Mouse (Mus musculus): ENCODE data around the gene Slc9a1.

Slc9a1 gene

GRCm38 (mm10) chr4:133372278-133372665 lies 2.8 kb downstream of the Slc9a1 start:
- in situ Hi-C loops (cut with MboI; ENCODE audit: low sequenced_read_pairs): no loop called here

GRCm38 (mm10) chr4:133374011-133374410 lies 4.5 kb downstream of the Slc9a1 start:
- in situ Hi-C loops (cut with MboI; ENCODE audit: low sequenced_read_pairs): no loop called here

- in situ Hi-C loops (cut with MboI; ENCODE audit: low sequenced_read_pairs): no loop called here
Measured at GRCm38 (mm10) chr4:133375812-133376577, 6.5 kb downstream of the Slc9a1 start.

- in situ Hi-C loops (cut with MboI; ENCODE audit: low sequenced_read_pairs): no loop called here
Measured at GRCm38 (mm10) chr4:133378236-133379045, 8.9 kb downstream of the Slc9a1 start.

GRCm38 (mm10) chr4:133379046-133379347 lies 9.5 kb downstream of the Slc9a1 start:
- in situ Hi-C loops (cut with MboI; ENCODE audit: low sequenced_read_pairs): no loop called here

- in situ Hi-C loops (cut with MboI; ENCODE audit: low sequenced_read_pairs): no loop called here
Measured at GRCm38 (mm10) chr4:133379861-133380260, 10.4 kb downstream of the Slc9a1 start.

- in situ Hi-C loops (cut with MboI; ENCODE audit: low sequenced_read_pairs): no loop called here
Measured at GRCm38 (mm10) chr4:133380532-133380931, 11.0 kb downstream of the Slc9a1 start.

- in situ Hi-C loops (cut with MboI; ENCODE audit: low sequenced_read_pairs): no loop called here
Measured at GRCm38 (mm10) chr4:133381141-133381540, 11.6 kb downstream of the Slc9a1 start.

GRCm38 (mm10) chr4:133386061-133386797 lies 16.7 kb downstream of the Slc9a1 start:
- in situ Hi-C loops (cut with MboI; ENCODE audit: low sequenced_read_pairs): no loop called here

- in situ Hi-C loops (cut with MboI; ENCODE audit: low sequenced_read_pairs): no loop called here
Measured at GRCm38 (mm10) chr4:133387053-133387452, 17.5 kb downstream of the Slc9a1 start.

- in situ Hi-C loops (cut with MboI; ENCODE audit: low sequenced_read_pairs): no loop called here
Measured at GRCm38 (mm10) chr4:133388781-133389552, 19.5 kb downstream of the Slc9a1 start.

GRCm38 (mm10) chr4:133390042-133390441 lies 20.5 kb downstream of the Slc9a1 start:
- in situ Hi-C loops (cut with MboI; ENCODE audit: low sequenced_read_pairs): no loop called here

GRCm38 (mm10) chr4:133390585-133390984 lies 21.1 kb downstream of the Slc9a1 start:
- in situ Hi-C loops (cut with MboI; ENCODE audit: low sequenced_read_pairs): no loop called here

- in situ Hi-C loops (cut with MboI; ENCODE audit: low sequenced_read_pairs): no loop called here
Measured at GRCm38 (mm10) chr4:133391185-133392040, 21.9 kb downstream of the Slc9a1 start.

GRCm38 (mm10) chr4:133394981-133395573 lies 25.6 kb downstream of the Slc9a1 start:
- in situ Hi-C loops (cut with MboI; ENCODE audit: low sequenced_read_pairs): no loop called here

- in situ Hi-C loops (cut with MboI; ENCODE audit: low sequenced_read_pairs): no loop called here
Measured at GRCm38 (mm10) chr4:133396079-133396478, 26.6 kb downstream of the Slc9a1 start.

GRCm38 (mm10) chr4:133397299-133397698 lies 27.8 kb downstream of the Slc9a1 start:
- in situ Hi-C loops (cut with MboI; ENCODE audit: low sequenced_read_pairs): no loop called here

- in situ Hi-C loops (cut with MboI; ENCODE audit: low sequenced_read_pairs): no loop called here
Measured at GRCm38 (mm10) chr4:133397961-133398360, 28.5 kb downstream of the Slc9a1 start.

- in situ Hi-C loops (cut with MboI; ENCODE audit: low sequenced_read_pairs): no loop called here
Measured at GRCm38 (mm10) chr4:133398619-133399018, 29.1 kb downstream of the Slc9a1 start.
